Mouse (Mus musculus): ENCODE measurements around the gene Rnf41. TPM values are rescaled to one million over a fixed set of nuclear protein-coding genes. Genes with fewer than 3 reads are reported as not detected.

The Rnf41 gene
- total RNA-seq, 2 experiments from 2014 or later = 16.4 to 19.1 TPM

DNA sequence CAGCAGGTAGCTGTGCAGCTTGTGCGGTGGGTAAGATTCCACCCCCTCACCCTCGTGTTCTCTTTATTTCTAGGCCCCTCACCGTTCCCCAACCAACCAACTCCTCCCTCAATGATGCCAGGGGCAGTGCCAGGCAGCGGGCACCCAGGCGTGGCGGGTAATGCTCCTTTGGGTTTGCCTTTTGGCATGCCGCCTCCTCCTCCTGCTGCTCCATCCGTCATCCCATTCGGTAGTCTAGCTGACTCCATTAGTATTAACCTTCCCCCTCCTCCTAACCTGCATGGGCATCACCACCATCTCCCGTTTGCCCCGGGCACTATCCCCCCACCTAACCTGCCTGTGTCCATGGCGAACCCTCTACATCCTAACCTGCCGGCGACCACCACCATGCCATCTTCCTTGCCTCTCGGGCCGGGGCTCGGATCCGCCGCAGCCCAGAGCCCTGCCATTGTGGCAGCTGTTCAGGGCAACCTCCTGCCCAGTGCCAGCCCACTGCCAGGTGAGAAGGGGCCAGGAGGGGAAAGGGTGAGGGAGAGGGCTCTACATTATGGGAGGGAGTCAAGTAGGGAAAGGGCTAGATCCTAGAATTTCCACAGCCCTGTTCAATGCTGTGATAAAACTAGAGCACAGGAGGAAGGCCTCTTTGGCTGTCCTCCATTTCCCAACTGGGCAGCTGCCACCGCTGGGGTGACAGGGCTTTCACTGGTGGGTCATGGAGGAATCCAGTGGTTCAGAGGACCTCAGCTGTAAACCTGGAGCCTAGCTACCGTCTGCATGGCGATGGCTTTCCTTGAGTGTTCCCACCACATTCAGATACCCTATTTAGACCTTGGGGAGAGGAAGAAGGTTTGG, 76.6 kb downstream of the Rnf41 start:
- no peak for DNase-seq

DNA sequence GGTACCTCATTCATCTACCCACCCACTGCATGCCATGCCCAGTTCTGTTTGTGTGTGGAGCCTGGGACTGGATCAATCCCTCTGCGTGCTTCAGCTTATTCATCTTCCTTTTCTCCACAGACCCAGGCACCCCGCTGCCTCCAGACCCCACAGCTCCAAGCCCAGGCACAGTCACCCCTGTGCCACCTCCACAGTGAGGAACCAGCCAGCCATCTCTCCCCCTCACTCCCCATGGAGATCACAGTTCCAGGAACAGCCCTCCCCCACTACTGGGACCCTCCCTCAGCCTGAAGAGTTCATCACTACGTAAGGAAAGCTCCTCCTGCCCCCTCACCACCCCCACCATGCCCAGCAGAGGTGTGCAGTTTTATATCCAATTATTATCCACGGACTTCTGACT, 77.3 kb downstream of the Rnf41 start:
- no peak for DNase-seq

DNA sequence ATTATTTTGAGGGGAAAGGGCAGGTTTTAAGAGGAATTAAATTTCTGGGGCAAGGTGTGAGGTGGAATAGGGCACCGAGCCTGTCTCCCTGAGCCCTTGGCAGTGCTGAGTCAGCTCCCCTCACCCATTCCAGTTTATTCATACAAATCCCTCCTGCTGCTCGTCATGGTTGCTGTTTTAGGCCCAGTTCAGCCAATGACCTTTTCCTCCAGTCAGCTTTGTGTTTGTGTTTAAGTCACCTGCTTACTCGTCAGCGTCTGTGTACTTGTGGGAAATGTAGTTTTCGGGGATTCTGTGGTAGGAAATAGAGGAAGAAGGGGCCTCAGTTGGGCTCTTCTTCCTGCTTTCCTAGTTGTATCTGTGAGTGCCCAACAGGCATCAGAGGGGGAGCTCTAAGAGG, 77.9 kb downstream of the Rnf41 start:
- no peak for DNase-seq

DNA sequence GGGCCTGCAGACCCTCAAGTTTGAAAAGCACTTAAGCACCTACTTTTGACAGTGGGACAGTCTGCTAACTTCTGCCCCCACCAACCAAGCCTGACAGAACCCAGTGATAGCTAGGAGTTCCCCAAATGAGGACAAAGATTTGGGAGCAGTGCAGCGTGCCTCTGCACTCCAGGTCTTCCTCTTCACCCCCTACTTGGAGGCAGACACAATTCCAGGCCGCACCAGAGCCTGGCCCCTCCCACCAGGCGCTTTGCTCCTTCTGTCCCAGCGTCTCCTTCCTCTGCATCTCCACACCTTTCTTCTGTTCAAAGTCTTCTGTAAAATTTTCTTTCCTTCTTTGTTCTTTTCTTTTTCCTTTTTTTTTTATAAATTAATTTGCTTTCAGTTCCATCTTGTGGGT, 78.3 kb downstream of the Rnf41 start:
- no peak for DNase-seq

DNA sequence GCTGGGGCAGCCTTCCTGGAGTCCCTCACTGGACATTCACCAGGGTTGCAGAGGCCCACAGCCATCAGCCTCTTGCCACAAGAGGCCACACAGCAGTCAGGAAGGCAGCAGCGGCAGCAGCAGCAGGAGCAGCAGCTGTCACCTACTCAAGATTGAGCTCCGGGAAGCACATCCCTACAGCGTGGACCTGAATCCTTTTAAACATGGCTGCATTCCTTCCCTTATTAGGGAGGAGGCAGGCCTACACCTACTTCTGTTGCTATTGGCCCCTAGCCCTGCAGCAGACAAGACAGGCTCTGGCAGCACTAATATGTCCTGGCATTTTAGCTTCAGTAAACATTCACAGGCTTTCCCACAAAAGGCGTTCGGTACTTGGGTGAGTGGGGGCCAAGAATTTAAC, 78.8 kb downstream of the Rnf41 start:
- no peak for DNase-seq

DNA sequence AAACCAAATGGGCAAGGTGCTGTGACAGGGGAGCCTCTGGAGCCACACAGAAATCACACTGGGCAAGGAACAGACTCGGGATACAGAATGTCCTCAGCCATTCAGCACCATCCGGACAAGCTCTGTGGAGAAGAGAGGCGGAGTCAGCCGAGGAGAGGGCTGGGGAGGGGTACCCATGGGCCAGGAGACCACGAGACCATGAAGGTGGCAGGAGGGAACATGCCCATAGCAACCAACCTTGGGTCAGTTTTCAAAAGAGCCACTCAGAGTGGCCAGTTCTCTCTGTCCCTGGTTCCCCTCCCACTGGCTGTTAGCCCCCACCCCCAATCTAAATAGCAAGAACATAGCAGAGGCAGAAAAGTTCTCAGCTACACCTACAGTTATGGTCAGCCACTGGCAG, 79.5 kb downstream of the Rnf41 start:
- no peak for DNase-seq

Small RNA genes within 50 kb of the gene (microRNA-seq; reads per million reads assigned to microRNA genes)
- gene Gm25361 (0 reads per million in 2 experiments), gene Gm26308 (0 reads per million in 2 experiments), gene Mir6914 (0 to 0.95 reads per million in 2 experiments), gene Mir6915 (0.75 to 0.95 reads per million in 2 experiments), gene Mir8105 (0 to 0.50 reads per million in 2 experiments)

Other genes with a start within 250 kb of the Rnf41 start
- gene Rbms2, start 231.4 kb upstream of the Rnf41 start, total RNA-seq (2021) = 10 to 100 TPM; 64.2 to 65.3 TPM
- gene Gls2, start 217.2 kb upstream of the Rnf41 start, total RNA-seq (2021) = 1 to 10 TPM; 1.1 to 1.4 TPM
- gene Spryd4, start 199.8 kb upstream of the Rnf41 start, total RNA-seq (2021) = 10 to 100 TPM; 36.9 to 37.7 TPM
- not detected for gene Mip, start 185.8 kb upstream of the Rnf41 start, total RNA-seq (2021)
- gene Timeless, start 179.6 kb upstream of the Rnf41 start, total RNA-seq (2021) = 1 to 10 TPM; 7.5 to 8.8 TPM
- under 1 TPM; 0.14 to 0.20 TPM for gene Apon, start 157.6 kb upstream of the Rnf41 start, total RNA-seq (2021)
- under 1 TPM in 1 of 2 experiments, not detected in 1; 0.20 TPM for gene Apof, start 143.0 kb upstream of the Rnf41 start, total RNA-seq (2021)
- 1 to 10 TPM; 5.9 to 7.6 TPM for gene Stat2, start 141.1 kb upstream of the Rnf41 start, total RNA-seq (2021)
- not detected for gene Il23a, start 112.9 kb upstream of the Rnf41 start, total RNA-seq (2021)
- 10 to 100 TPM in 1 of 2 experiments, 1 to 10 TPM in 1; 10.0 to 13.9 TPM for gene Pan2, start 108.3 kb upstream of the Rnf41 start, total RNA-seq (2021)
- 10 to 100 TPM; 62.5 to 71.7 TPM for gene Cnpy2, start 89.2 kb upstream of the Rnf41 start, total RNA-seq (2021)
- 100 to 1,000 TPM; 483 to 549 TPM for gene Cs, start 73.9 kb upstream of the Rnf41 start, total RNA-seq (2021)
- 100 to 1,000 TPM; 170 to 198 TPM for gene Coq10a, start 42.7 kb upstream of the Rnf41 start, total RNA-seq (2021)
- 10 to 100 TPM; 47.3 to 50.9 TPM for gene Ankrd52, start 34.5 kb upstream of the Rnf41 start, total RNA-seq (2021)
- not detected for gene Slc39a5, start 10.4 kb upstream of the Rnf41 start, total RNA-seq (2021)
- 10 to 100 TPM; 50.7 to 51.3 TPM for gene Nabp2, start 165 bp upstream of the Rnf41 start, total RNA-seq (2021)
- gene Smarcc2, start 47.6 kb downstream of the Rnf41 start, total RNA-seq (2021) = 10 to 100 TPM; 47.0 to 62.8 TPM
- 100 to 1,000 TPM; 305 to 356 TPM for gene Myl6, start 82.5 kb downstream of the Rnf41 start, total RNA-seq (2021)
- gene Myl6b, start 87.0 kb downstream of the Rnf41 start, total RNA-seq (2021) = 100 to 1,000 TPM in 1 of 2 experiments, 10 to 100 TPM in 1; 68.8 to 101 TPM
- gene Esyt1, start 114.2 kb downstream of the Rnf41 start, total RNA-seq (2021) = 10 to 100 TPM; 22.5 to 30.4 TPM
- 1 to 10 TPM; 5.2 to 6.3 TPM for gene Zc3h10, start 136.1 kb downstream of the Rnf41 start, total RNA-seq (2021)
- 1,000 to 10,000 TPM; 1,962 to 2,082 TPM for gene Rpl41, start 137.6 kb downstream of the Rnf41 start, total RNA-seq (2021)
- gene Pa2g4, start 154.3 kb downstream of the Rnf41 start, total RNA-seq (2021) = 10 to 100 TPM; 65.8 to 72.9 TPM
- 1 to 10 TPM; 7.7 to 9.0 TPM for gene Erbb3, start 178.0 kb downstream of the Rnf41 start, total RNA-seq (2021)
- gene Rps26, start 215.1 kb downstream of the Rnf41 start, total RNA-seq (2021) = 100 to 1,000 TPM; 637 to 651 TPM
- gene Ikzf4, start 234.3 kb downstream of the Rnf41 start, total RNA-seq (2021) = under 1 TPM; 0.54 to 0.63 TPM